Mouse (Mus musculus): ENCODE measurements at regions not wholly inside any gene's neighbourhood (a gene's known extent, or its start where the extent isn't known, plus 50 kb on each side); places are given as distances from the start of the nearest gene placed in this dataset.

GRCm38 (mm10) chr10:118678750-118679418, 191.1 kb downstream of the Dyrk2 start:
- 86% methylated on average over 12 of the region's 12 CpGs for WGBS (ENCODE audit: missing documents)

GRCm38 (mm10) chr10:118679507-118679906, 190.5 kb downstream of the Dyrk2 start:
- H3K79me2 ChIP-seq (ENCODE audit: inconsistent target), result no peaks in the 10 kb centered on the region
- H3K27ac ChIP-seq, result no peak overlapping the region
- H3K36me3 ChIP-seq (ENCODE audit: inconsistent target), result no peaks in the 10 kb centered on the region
- H3K4me3 ChIP-seq (ENCODE audit: inconsistent target), result no peak overlapping the region
- WGBS (ENCODE audit: missing documents), result 98% methylated on average over 5 of the region's 5 CpGs

More at GRCm38 (mm10) chr10:118678750-118679418, 191.1 kb downstream of the Dyrk2 start:
- no peak overlapping the region for H3K4me3 ChIP-seq (ENCODE audit: inconsistent target)
- no peaks in the 10 kb centered on the region for H3K79me2 ChIP-seq (ENCODE audit: inconsistent target)
- H3K27ac ChIP-seq, result no peak overlapping the region
- no peaks in the 10 kb centered on the region for H3K36me3 ChIP-seq (ENCODE audit: inconsistent target)

- no peak overlapping the region for H3K27ac ChIP-seq
- H3K79me2 ChIP-seq (ENCODE audit: inconsistent target), result no peaks in the 10 kb centered on the region
- no peak overlapping the region for H3K4me3 ChIP-seq (ENCODE audit: inconsistent target)
- 92% methylated on average over 6 of the region's 6 CpGs for WGBS (ENCODE audit: missing documents)
- no peaks in the 10 kb centered on the region for H3K36me3 ChIP-seq (ENCODE audit: inconsistent target)
Observed at GRCm38 (mm10) chr10:118680896-118681295, 189.1 kb downstream of the Dyrk2 start.

DNA sequence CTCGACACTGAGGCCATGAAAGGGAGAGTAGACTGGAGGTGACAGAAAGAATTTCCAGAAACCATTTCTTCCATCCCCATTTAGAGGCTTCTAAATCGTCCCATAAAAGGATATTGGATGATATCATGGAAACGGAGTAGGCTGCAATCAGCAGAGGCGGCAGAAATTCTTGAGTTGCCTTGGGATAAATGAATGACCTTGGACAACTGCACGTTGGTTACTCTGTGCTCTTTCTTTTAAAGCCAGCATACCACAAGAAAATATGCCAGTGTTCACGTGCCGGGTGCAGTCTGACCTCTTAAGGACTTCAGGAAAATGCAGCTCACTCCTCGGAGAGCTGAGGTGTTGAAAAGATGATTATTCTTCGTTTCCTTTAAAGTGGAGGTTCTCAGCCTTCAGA, 186.7 kb downstream of the Dyrk2 start:
- H3K36me3 ChIP-seq (ENCODE audit: inconsistent target), result no peaks in the 10 kb centered on the region
- H3K4me3 ChIP-seq (ENCODE audit: inconsistent target), result no peak overlapping the region
- no peak overlapping the region for H3K27ac ChIP-seq
- no peaks in the 10 kb centered on the region for H3K79me2 ChIP-seq (ENCODE audit: inconsistent target)
- 87% methylated on average over 9 of the region's 9 CpGs for WGBS (ENCODE audit: missing documents)

DNA sequence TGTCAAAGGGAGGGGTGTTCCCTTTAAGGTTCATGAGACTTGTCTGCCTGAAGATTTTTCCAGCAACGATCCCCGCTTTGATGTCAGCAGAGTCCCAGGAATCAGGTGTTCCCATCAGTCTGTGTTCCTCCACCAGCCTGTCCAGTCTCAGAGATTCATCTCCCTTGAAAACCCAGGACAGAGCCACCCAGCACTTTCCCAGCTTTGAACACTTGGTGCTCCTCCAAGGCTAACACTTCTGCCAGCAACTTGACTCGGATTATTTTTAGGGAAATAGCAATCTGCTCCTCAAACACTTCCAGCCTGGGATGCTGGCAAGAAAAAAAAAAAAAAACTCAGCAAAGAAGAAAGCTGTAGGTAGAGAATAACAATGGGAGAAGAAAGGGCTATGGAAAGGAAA, 170.7 kb downstream of the Dyrk2 start:
- H3K36me3 ChIP-seq (ENCODE audit: inconsistent target), result no peaks in the 10 kb centered on the region
- no peak overlapping the region for H3K4me3 ChIP-seq (ENCODE audit: inconsistent target)
- WGBS (ENCODE audit: missing documents), result 94% methylated on average over 3 of the region's 3 CpGs
- H3K79me2 ChIP-seq (ENCODE audit: inconsistent target), result no peaks in the 10 kb centered on the region
- H3K27ac ChIP-seq, result no peak overlapping the region

DNA sequence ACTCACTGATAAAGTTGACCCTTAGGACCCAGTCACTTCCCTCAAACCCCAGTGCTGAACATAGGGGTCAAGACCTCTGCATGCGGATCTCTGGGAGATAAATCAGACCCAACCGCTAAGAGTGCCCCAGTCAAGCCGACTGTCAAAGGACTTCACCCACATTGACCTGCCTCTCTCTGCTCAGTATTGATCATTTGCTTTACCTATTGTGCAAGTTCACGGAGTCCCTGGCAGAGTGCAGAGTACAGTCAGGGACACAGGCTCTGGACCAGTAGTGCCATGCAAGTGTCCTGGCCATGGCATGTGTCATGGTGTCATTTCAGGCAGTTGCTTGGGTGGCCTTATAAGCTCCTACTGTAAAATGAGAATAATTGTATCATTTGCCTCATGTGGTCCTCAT, 169.9 kb downstream of the Dyrk2 start:
- WGBS (ENCODE audit: missing documents), result 89% methylated on average over 4 of the region's 4 CpGs
- Histone ChIP-seq H3K36me3 (ENCODE audit: inconsistent target) (no peaks in the 10 kb centered on the region), H3K79me2 (ENCODE audit: inconsistent target) (no peaks in the 10 kb centered on the region), H3K4me3 (ENCODE audit: inconsistent target) (no peak overlapping the region), H3K27ac (no peak overlapping the region)

- H3K27ac ChIP-seq, result no peak overlapping the region
- no peaks in the 10 kb centered on the region for H3K79me2 ChIP-seq (ENCODE audit: inconsistent target)
- 98% methylated on average over 3 of the region's 3 CpGs for WGBS (ENCODE audit: missing documents)
Observed at GRCm38 (mm10) chr10:118706020-118706419, 164.0 kb downstream of the Dyrk2 start.

DNA sequence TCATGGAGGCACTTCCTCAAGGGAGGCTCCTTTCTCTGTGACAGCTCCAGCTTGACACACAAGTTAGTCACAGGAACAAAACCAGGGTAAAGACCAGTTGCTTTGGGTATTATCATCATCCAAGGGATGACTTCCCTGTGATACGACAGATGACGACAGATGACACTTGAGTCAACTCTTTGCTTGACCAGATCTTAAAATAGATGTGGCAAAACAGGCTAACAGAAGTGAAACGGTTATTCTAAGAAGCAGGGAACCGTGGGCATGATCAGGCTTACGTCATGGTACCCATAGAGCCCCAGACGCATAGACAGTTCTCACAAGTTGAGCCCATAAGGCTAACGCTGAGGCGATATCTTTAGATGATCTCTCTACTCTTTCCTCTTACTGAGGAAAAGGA, 160.3 kb downstream of the Dyrk2 start:
- H3K79me2 ChIP-seq (ENCODE audit: inconsistent target), result no peaks in the 10 kb centered on the region
- 27% methylated on average over 8 of the region's 8 CpGs for WGBS (ENCODE audit: missing documents)
- no peak overlapping the region for H3K4me3 ChIP-seq (ENCODE audit: inconsistent target)
- peak overlapping the region; percentile 10; the same call in 1 of the 2 replicates for H3K27ac ChIP-seq
- H3K36me3 ChIP-seq (ENCODE audit: inconsistent target), result no peaks in the 10 kb centered on the region

More at GRCm38 (mm10) chr10:118706020-118706419, 164.0 kb downstream of the Dyrk2 start:
- Histone ChIP-seq H3K36me3 (ENCODE audit: inconsistent target) (no peaks in the 10 kb centered on the region), H3K4me3 (ENCODE audit: inconsistent target) (no peak overlapping the region)

- no peak overlapping the region for H3K27ac ChIP-seq
- H3K4me3 ChIP-seq (ENCODE audit: inconsistent target), result no peak overlapping the region
- no peaks in the 10 kb centered on the region for H3K36me3 ChIP-seq (ENCODE audit: inconsistent target)
- 83% methylated on average over 3 of the region's 3 CpGs for WGBS (ENCODE audit: missing documents)
- no peaks in the 10 kb centered on the region for H3K79me2 ChIP-seq (ENCODE audit: inconsistent target)
Observed at GRCm38 (mm10) chr10:118711529-118711928, 158.5 kb downstream of the Dyrk2 start.

- WGBS (ENCODE audit: missing documents), result 91% methylated on average over 10 of the region's 10 CpGs
- Histone ChIP-seq H3K4me3 (ENCODE audit: inconsistent target) (no peak overlapping the region), H3K79me2 (ENCODE audit: inconsistent target) (no peaks in the 10 kb centered on the region), H3K27ac (no peak overlapping the region), H3K36me3 (ENCODE audit: inconsistent target) (no peaks in the 10 kb centered on the region)
Observed at GRCm38 (mm10) chr10:118711951-118712350, 158.1 kb downstream of the Dyrk2 start.

DNA sequence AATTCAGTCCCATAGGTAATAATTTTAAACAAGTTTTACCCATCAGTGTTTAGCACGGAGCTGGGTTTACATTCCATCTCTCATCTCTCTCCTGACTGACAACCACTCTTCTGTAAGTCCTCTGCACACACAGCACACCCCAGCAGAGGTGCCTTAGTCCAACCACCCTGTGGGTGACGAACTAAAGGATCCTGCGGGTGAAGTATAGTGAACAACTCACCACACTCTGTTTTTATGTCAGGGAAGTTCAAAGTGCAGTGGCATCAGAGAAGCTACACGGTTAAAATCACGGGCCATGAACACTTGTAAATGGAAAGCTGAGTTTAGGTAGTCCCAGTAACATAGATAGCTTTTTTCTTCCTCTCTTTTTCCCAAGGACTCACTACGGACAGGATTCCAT, 157.1 kb downstream of the Dyrk2 start:
- Histone ChIP-seq H3K36me3 (ENCODE audit: inconsistent target) (no peaks in the 10 kb centered on the region), H3K27ac (no peak overlapping the region), H3K4me3 (ENCODE audit: inconsistent target) (no peak overlapping the region), H3K79me2 (ENCODE audit: inconsistent target) (no peaks in the 10 kb centered on the region)
- 84% methylated on average over 6 of the region's 6 CpGs for whole genome bisulfite sequencing (ENCODE audit: missing documents)

GRCm38 (mm10) chr10:118714179-118714581, 155.8 kb downstream of the Dyrk2 start:
- WGBS (ENCODE audit: missing documents), result 22% methylated on average over 13 of the region's 17 CpGs
- no peaks in the 10 kb centered on the region for H3K79me2 ChIP-seq (ENCODE audit: inconsistent target)
- no peaks in the 10 kb centered on the region for H3K36me3 ChIP-seq (ENCODE audit: inconsistent target)
- H3K27ac ChIP-seq, result no peak overlapping the region
- H3K4me3 ChIP-seq (ENCODE audit: inconsistent target), result no peak overlapping the region

GRCm38 (mm10) chr10:118714595-118714994, 155.4 kb downstream of the Dyrk2 start:
- Histone ChIP-seq H3K27ac (no peak overlapping the region), H3K36me3 (ENCODE audit: inconsistent target) (no peaks in the 10 kb centered on the region), H3K4me3 (ENCODE audit: inconsistent target) (no peak overlapping the region), H3K79me2 (ENCODE audit: inconsistent target) (no peaks in the 10 kb centered on the region)
- WGBS (ENCODE audit: missing documents), result 44% methylated on average over 4 of the region's 4 CpGs

DNA sequence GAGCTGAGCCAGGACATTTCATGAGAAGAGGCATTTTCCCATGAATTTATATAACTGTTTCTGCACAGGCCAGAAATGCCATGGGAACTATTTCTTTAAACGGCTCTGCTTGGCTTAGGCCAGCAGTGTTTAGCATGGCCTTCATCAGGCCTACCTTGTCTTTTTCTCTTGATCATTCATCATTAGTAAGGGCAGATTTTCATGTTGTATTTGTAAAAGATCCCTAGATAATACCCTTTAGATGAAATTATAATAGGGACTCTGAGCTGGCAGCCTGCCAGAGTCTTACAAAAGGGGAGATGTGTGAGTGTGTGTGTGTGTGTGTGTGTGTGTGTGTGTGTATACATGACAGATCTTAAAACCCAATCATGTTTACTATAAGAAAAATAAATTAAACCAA, 149.4 kb downstream of the Dyrk2 start:
- Histone ChIP-seq H3K4me3 (ENCODE audit: inconsistent target) (no peak overlapping the region), H3K79me2 (ENCODE audit: inconsistent target) (no peaks in the 10 kb centered on the region), H3K27ac (no peak overlapping the region), H3K36me3 (ENCODE audit: inconsistent target) (no peaks in the 10 kb centered on the region)
- WGBS (ENCODE audit: missing documents), result 90% methylated on average over 1 of the region's 1 CpGs

- 94% methylated on average over 5 of the region's 5 CpGs for WGBS (ENCODE audit: missing documents)
- H3K79me2 ChIP-seq (ENCODE audit: inconsistent target), result no peaks in the 10 kb centered on the region
- H3K27ac ChIP-seq, result no peak overlapping the region
- no peaks in the 10 kb centered on the region for H3K36me3 ChIP-seq (ENCODE audit: inconsistent target)
- H3K4me3 ChIP-seq (ENCODE audit: inconsistent target), result no peak overlapping the region
Observed at GRCm38 (mm10) chr10:118722132-118722551, 147.9 kb downstream of the Dyrk2 start.

DNA sequence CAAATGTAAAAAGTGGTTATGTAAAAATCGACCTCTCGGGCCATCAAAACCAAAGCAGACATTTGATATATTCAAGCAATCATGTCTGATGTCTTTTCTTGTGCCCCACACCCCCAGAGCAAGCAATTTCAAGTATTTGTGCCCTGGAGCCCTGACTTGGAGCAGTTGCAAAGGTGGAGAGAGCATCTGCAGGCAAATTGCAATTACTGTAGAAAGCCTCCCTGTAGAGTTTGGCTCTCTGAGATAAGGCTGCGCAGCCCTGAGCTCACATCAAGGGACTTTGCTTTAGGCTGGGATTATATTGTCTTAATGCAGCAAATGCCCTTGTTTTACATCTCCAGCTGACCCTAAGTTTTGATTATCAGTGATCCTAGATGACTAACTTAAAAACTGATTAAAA, 147.3 kb downstream of the Dyrk2 start:
- Histone ChIP-seq H3K27ac (no peak overlapping the region), H3K79me2 (ENCODE audit: inconsistent target) (no peaks in the 10 kb centered on the region), H3K36me3 (ENCODE audit: inconsistent target) (no peaks in the 10 kb centered on the region), H3K4me3 (ENCODE audit: inconsistent target) (no peak overlapping the region)
- WGBS (ENCODE audit: missing documents), result 93% methylated on average over 2 of the region's 3 CpGs

Measured in macrophage (primary cell).